Mouse (Mus musculus): ENCODE results near the gene Hnrnpll.

Gene Hnrnpll

GRCm38 (mm10) chr17:80002385-80002852 lies 59.7 kb downstream of the Hnrnpll start:
- DNase-seq (ENCODE audit: low spot score in 2 of 2): no peak

- peak; percentile 41 to 57 for DNase-seq (ENCODE audit: low spot score in 2 of 2)
Measured at GRCm38 (mm10) chr17:79999631-80000030, 62.5 kb downstream of the Hnrnpll start.

GRCm38 (mm10) chr17:79998986-79999385 lies 63.1 kb downstream of the Hnrnpll start:
- DNase-seq (ENCODE audit: low spot score in 2 of 2): no peak

- no peak for DNase-seq (ENCODE audit: low spot score in 2 of 2)
Measured at GRCm38 (mm10) chr17:79995091-79995691, 66.9 kb downstream of the Hnrnpll start.

- DNase-seq (ENCODE audit: low spot score in 2 of 2): no peak
Measured at GRCm38 (mm10) chr17:79992114-79992513, 70.0 kb downstream of the Hnrnpll start.

- DNase-seq (ENCODE audit: low spot score in 2 of 2): no peak
Measured at GRCm38 (mm10) chr17:79991166-79991958, 70.8 kb downstream of the Hnrnpll start.

GRCm38 (mm10) chr17:79990161-79990560 lies 72.0 kb downstream of the Hnrnpll start:
- DNase-seq (ENCODE audit: low spot score in 2 of 2): no peak

GRCm38 (mm10) chr17:79984450-79984849 lies 77.7 kb downstream of the Hnrnpll start:
- DNase-seq (ENCODE audit: low spot score in 2 of 2): no peak

GRCm38 (mm10) chr17:79982955-79983529 lies 79.1 kb downstream of the Hnrnpll start:
- no peak for DNase-seq (ENCODE audit: low spot score in 2 of 2)

- DNase-seq (ENCODE audit: low spot score in 2 of 2): peak; percentile 78 to 86
Measured at GRCm38 (mm10) chr17:79982548-79982947, 79.6 kb downstream of the Hnrnpll start.

- peak; percentile 53 to 58 for DNase-seq (ENCODE audit: low spot score in 2 of 2)
Measured at GRCm38 (mm10) chr17:79981758-79982481, 80.2 kb downstream of the Hnrnpll start.

- peak in 1 of 2 experiments; percentile 44 for DNase-seq (ENCODE audit: low spot score in 2 of 2)
Measured at GRCm38 (mm10) chr17:79981348-79981747, 80.8 kb downstream of the Hnrnpll start.

GRCm38 (mm10) chr17:79980421-79981120 lies 81.6 kb downstream of the Hnrnpll start:
- DNase-seq (ENCODE audit: low spot score in 2 of 2): peak; percentile 47 to 54
